Mouse (Mus musculus) hindbrain, postnatal 0 days (tissue): ENCODE data around the gene Atp8a2. TPM values are rescaled to one million over a fixed set of nuclear protein-coding genes. Genes with fewer than 3 reads are reported as not detected.

Experiments used
- ATAC-seq: fragments of 200-750 bp; cut with Nextera tagmentation; 2 replicates; pipeline ENCODE4 v1.8.0; 2017; ENCODE audit warnings: mild to moderate bottlenecking, moderate TSS enrichment, moderate library complexity
- DNase-seq: peaks from one replicate; pipeline ENCODE4 v3.0.0-alpha.2; 2015; ENCODE audit warnings: low spot score
- H3K27ac ChIP-seq: fragments of 300-500 bp; sonication (generic); 2 replicates; pipeline ENCODE4 v1.5.1; 2014; ENCODE audit warnings: mild to moderate bottlenecking
- H3K27me3 ChIP-seq: fragments of 300-500 bp; sonication (generic); 2 replicates; pipeline ENCODE4 v1.6.1; 2014; ENCODE audit warnings: low read length, mixed read lengths; ENCODE audit not compliant: insufficient read depth
- H3K36me3 ChIP-seq: fragments of 300-500 bp; sonication (generic); 2 replicates; pipeline ENCODE4 v1.6.1; 2014; ENCODE audit warnings: low read length, mixed read lengths; ENCODE audit not compliant: insufficient read depth
- H3K4me1 ChIP-seq: fragments of 300-500 bp; sonication (generic); 2 replicates; pipeline ENCODE4 v1.6.1; 2014; ENCODE audit warnings: antibody characterized with exemption, low read length, mixed read lengths; ENCODE audit not compliant: insufficient read depth
- H3K4me2 ChIP-seq: fragments of 300-500 bp; sonication (generic); 2 replicates; pipeline ENCODE4 v1.6.1; 2014; ENCODE audit warnings: low read depth, mild to moderate bottlenecking, low read length, moderate library complexity, mixed read lengths
- H3K4me3 ChIP-seq: fragments of 300-500 bp; sonication (generic); 2 replicates; pipeline ENCODE4 v1.5.1; 2014; ENCODE audit warnings: low read length
- H3K9ac ChIP-seq: fragments of 300-500 bp; sonication (generic); replicated peaks from 2 replicates; pipeline ENCODE4 v1.6.1; 2014; ENCODE audit warnings: mild to moderate bottlenecking, low read length, moderate library complexity, mixed read lengths
- H3K9me3 ChIP-seq: fragments of 300-500 bp; sonication (generic); 2 replicates; pipeline ENCODE4 v1.6.1; 2016; ENCODE audit warnings: low read length, mixed read lengths
- CTCF ChIP-seq: IDR thresholded peaks from 2 replicates; pipeline ENCODE4 v1.5.1; 2016; ENCODE audit warnings: antibody characterized with exemption, control low read depth, low read depth
- WGBS: fragments of 180-500 bp; shearing (Covaris S2); extraction: QIAGEN DNeasy Blood & Tissue Kit; methylation state at CpG from one replicate; pipeline ENCODE4 v1.1.7; 2014; 5-methylcytosine and 5-hydroxymethylcytosine counted together
- polyA plus RNA-seq: library from polyadenylated mRNA; unstranded; fragments of >200 nt; fragmentation: Nextera tagmentation; extraction: Ambion mirVana; gene quantifications from 2 replicates; pipeline ENCODE4 v1.2.1, GENCODE M21; 2015
- total RNA-seq: library from RNA; depleted of rRNA; stranded (reverse); fragments of >200 nt; gene quantifications from 2 replicates; pipeline ENCODE4 v1.2.3, GENCODE M21; 2014

Gene Atp8a2
- total and polyA plus RNA-seq, 2 experiments from 2014 or later: 29.1 to 41.7 TPM

- Histone ChIP-seq H3K9me3 (no peaks in the 10 kb centered on the region), H3K27ac (no peak overlapping the region), H3K36me3 (no peaks in the 10 kb centered on the region), H3K4me2 (no peak overlapping the region), H3K4me3 (no peak overlapping the region), H3K4me1 (no peaks in the 10 kb centered on the region), H3K9ac (no peak overlapping the region), H3K27me3 (no peaks in the 10 kb centered on the region)
- ATAC-seq: 0 out of 2 replicates have a peak, but pooled peaks have one; percentile 24
- DNase-seq: no peak
- TF ChIP-seq CTCF: no peak
- 83% methylated on average over 10 of the region's 10 CpGs for WGBS
Measured at GRCm38 (mm10) chr14:59648611-59649010, 548.4 kb downstream of the Atp8a2 start.

GRCm38 (mm10) chr14:59646826-59647697 is 549.9 kb downstream of the Atp8a2 start:
- H3K27ac ChIP-seq: no peak overlapping the region
- DNase-seq (no peak), ATAC-seq (no peak)
- WGBS: 73% methylated on average over 16 of the region's 16 CpGs
- no peaks in the 10 kb centered on the region for H3K27me3 ChIP-seq
- H3K4me1 ChIP-seq: no peaks in the 10 kb centered on the region
- no peak overlapping the region for H3K4me2 ChIP-seq
- TF ChIP-seq CTCF: no peak
- no peaks in the 10 kb centered on the region for H3K36me3 ChIP-seq
- H3K9ac ChIP-seq: no peak overlapping the region
- H3K9me3 ChIP-seq: no peaks in the 10 kb centered on the region
- H3K4me3 ChIP-seq: no peak overlapping the region

GRCm38 (mm10) chr14:59644896-59645295 is 552.1 kb downstream of the Atp8a2 start:
- H3K4me2 ChIP-seq: no peak overlapping the region
- WGBS: 80% methylated on average over 3 of the region's 3 CpGs

GRCm38 (mm10) chr14:59644166-59644565 is 552.8 kb downstream of the Atp8a2 start:
- H3K27ac ChIP-seq: no peak overlapping the region
- no peak overlapping the region for H3K4me3 ChIP-seq

More at GRCm38 (mm10) chr14:59644896-59645295, 552.1 kb downstream of the Atp8a2 start:
- no peaks in the 10 kb centered on the region for H3K9me3 ChIP-seq
- H3K36me3 ChIP-seq: no peaks in the 10 kb centered on the region
- H3K4me1 ChIP-seq: no peaks in the 10 kb centered on the region
- TF ChIP-seq CTCF: no peak
- H3K27ac ChIP-seq: no peak overlapping the region
- DNase-seq: no peak
- ATAC-seq: no peak
- H3K9ac ChIP-seq: no peak overlapping the region
- no peak overlapping the region for H3K4me3 ChIP-seq
- H3K27me3 ChIP-seq: no peaks in the 10 kb centered on the region

GRCm38 (mm10) chr14:59643582-59643981 is 553.4 kb downstream of the Atp8a2 start:
- H3K4me3 ChIP-seq: no peak overlapping the region
- H3K27me3 ChIP-seq: no peaks in the 10 kb centered on the region
- WGBS: 81% methylated on average over 12 of the region's 12 CpGs
- H3K36me3 ChIP-seq: no peaks in the 10 kb centered on the region
- no peaks in the 10 kb centered on the region for H3K4me1 ChIP-seq
- no peak for TF ChIP-seq CTCF
- H3K4me2 ChIP-seq: no peak overlapping the region
- no peak overlapping the region for H3K27ac ChIP-seq
- DNase-seq (no peak), ATAC-seq (no peak)
- H3K9ac ChIP-seq: no peak overlapping the region
- H3K9me3 ChIP-seq: no peaks in the 10 kb centered on the region

More at GRCm38 (mm10) chr14:59644166-59644565, 552.8 kb downstream of the Atp8a2 start:
- Histone ChIP-seq H3K36me3 (no peaks in the 10 kb centered on the region), H3K4me2 (no peak overlapping the region), H3K9ac (no peak overlapping the region), H3K9me3 (no peaks in the 10 kb centered on the region), H3K27me3 (no peaks in the 10 kb centered on the region), H3K4me1 (no peaks in the 10 kb centered on the region)
- DNase-seq: no peak
- ATAC-seq: no peak
- WGBS: 94% methylated on average over 1 of the region's 1 CpGs
- no peak for TF ChIP-seq CTCF

GRCm38 (mm10) chr14:59641856-59642255 is 555.1 kb downstream of the Atp8a2 start:
- Histone ChIP-seq H3K4me2 (no peak overlapping the region), H3K27ac (no peak overlapping the region), H3K4me3 (no peak overlapping the region), H3K4me1 (no peaks in the 10 kb centered on the region), H3K27me3 (no peaks in the 10 kb centered on the region), H3K36me3 (no peaks in the 10 kb centered on the region), H3K9me3 (no peaks in the 10 kb centered on the region), H3K9ac (no peak overlapping the region)
- peak; percentile 29; the same call in 1 of the 2 replicates for ATAC-seq
- no peak for DNase-seq
- 29% methylated on average over 5 of the region's 5 CpGs for WGBS
- TF ChIP-seq CTCF: no peak
